Mouse (Mus musculus): ENCODE data around the gene Smim14.

DNA sequence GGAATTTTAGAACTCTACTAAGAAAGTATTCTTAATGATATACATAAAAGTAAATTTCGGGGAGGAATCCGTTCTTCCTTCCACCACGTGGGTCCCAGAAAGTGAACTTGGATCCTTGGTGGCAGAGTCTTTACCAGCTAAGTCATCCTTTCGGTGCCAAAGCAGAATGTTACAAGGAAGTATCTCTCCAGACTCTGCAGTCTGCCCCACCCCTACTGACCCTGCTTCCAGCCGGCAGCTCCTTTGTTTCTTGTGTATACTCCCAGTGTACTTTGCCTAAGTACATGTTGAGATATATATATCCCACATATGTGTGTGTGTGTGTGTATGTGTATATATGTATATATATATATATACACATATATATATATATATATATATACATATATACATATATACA is 107.5 kb downstream of the Smim14 start:
- no peak for TF ChIP-seq CTCF (IDR thresholded peaks at IDR 0.05; ENCODE audit: insufficient read depth, low read depth, low read length)
- no peak for TF ChIP-seq POLR2A (IDR thresholded peaks at IDR 0.05; ENCODE audit: insufficient read depth, low read depth, low read length)

Data from olfactory bulb, adult 2 months (tissue).